Mouse (Mus musculus) 416B (cell line): ENCODE data around the gene Tiam2.

ENCODE experiments used
- DNase-seq: peaks from one replicate; pipeline ENCODE4 v3.0.0; 2011; ENCODE audit warnings: low read depth

The Tiam2 gene

DNA sequence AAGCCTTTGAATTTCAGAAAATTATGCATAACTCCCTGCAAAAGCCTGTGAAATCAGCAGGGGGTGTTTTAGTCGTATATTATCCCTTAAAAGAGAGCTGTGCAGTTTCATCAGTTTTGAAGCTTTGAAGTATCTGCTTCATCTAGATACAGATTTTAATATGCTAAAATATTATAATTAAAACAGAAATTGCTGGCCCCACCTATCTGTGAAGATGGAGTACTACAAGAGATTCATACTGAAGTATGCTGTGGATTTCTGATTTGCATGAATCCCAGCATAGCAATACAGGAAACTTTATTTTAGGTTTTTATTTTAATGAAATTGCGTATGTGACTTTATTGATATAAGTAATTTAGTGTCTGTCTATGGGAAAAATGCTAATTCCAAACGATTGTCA lies 234.2 kb downstream of the Tiam2 start:
- peak; percentile 46 for DNase-seq

DNA sequence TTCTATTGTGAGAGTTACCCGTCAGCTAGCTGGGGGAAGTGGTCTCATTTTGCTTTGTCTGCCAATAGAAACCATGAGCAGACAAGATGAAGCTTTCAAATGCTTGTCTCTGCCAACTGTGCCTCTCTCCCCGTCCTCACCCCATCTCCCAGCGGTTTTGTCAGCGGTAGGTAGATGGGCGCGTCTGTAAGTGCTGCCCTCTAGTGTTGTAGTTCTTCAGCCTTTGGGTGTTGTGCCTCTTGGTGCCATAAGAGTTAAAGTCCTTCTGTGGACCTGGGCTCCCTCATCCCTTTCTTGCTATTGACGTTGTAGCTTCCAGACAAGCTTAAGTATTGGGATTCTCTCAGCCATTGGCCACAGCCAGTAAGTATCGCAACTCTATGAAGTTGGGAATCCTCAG lies 236.0 kb downstream of the Tiam2 start:
- no peak for DNase-seq

DNA sequence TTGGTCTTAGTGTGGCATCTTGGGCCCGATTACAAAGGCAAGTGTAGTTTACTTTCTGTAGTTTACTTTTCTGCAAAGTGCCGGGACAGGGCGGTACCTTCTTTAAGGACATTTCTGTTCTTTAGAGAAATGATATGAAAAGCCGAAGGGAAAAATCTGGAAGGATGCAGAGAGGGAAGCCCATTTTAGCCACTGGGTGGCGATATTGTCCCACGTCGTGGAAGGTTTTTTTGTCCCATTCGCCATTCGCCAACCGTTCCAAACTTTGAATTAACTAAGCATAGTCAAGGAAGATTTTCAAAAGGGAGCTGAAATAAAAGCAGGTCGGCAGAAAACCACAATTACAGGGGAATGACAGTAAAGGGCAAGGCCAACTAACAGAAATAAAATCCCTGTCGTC lies 244.5 kb downstream of the Tiam2 start:
- DNase-seq: peak; percentile 60
